Mouse (Mus musculus) CH12.LX (cell line): ENCODE results near the gene Itga6. TPM values are rescaled to one million over a fixed set of nuclear protein-coding genes. Genes with fewer than 3 reads are reported as not detected.

Source experiments
- DNase-seq: peaks from one replicate; pipeline ENCODE4 v3.0.0-alpha.2; 2013; ENCODE audit errors: extremely low read depth
- H3K27ac ChIP-seq: 2 replicates; pipeline ENCODE4 v1.5.1; 2012; ENCODE audit warnings: low read depth, mild to moderate bottlenecking, control low read depth, moderate library complexity; ENCODE audit not compliant: insufficient read depth
- H3K27me3 ChIP-seq: replicated peaks from 2 replicates; pipeline ENCODE3; 2012; ENCODE audit warnings: inconsistent platforms
- H3K36me3 ChIP-seq, 2 experiments: replicated peaks in 1 of 2; 2 replicates each; pipeline versions ENCODE3 to v1.6.1; 2012; ENCODE audit warnings: inconsistent platforms in 1 of 2, low read length in 1 of 2, mild to moderate bottlenecking in 1 of 2, mixed read lengths in 1 of 2, moderate library complexity in 1 of 2; ENCODE audit not compliant: control insufficient read depth in 1 of 2, insufficient read depth in 1 of 2
- H3K4me1 ChIP-seq, 2 experiments: 2 replicates each; pipeline ENCODE4 v1.6.1; 2012; ENCODE audit warnings: inconsistent platforms in 1 of 2, moderate library complexity in 1 of 2; ENCODE audit not compliant: insufficient read depth in 2 of 2, control insufficient read depth in 1 of 2
- H3K4me2 ChIP-seq: 2 replicates; pipeline ENCODE4 v1.6.1; 2012; ENCODE audit warnings: low read depth, mild to moderate bottlenecking, control low read depth; ENCODE audit not compliant: poor library complexity, insufficient read depth, severe bottlenecking
- H3K4me3 ChIP-seq, 3 experiments: fragments of 150-350 bp in 1 of 3; sonication (generic) in 1 of 3; replicated peaks in 1 of 3; 2 replicates each; pipeline versions ENCODE3 to v1.5.1; 2011 to 2012; ENCODE audit warnings: low read depth in 2 of 3, low read length in 2 of 3, mild to moderate bottlenecking in 2 of 3, moderate library complexity in 2 of 3, control low read depth in 1 of 3, improper control_type of control experiment in 1 of 3, inconsistent platforms in 1 of 3, mixed read lengths in 1 of 3; ENCODE audit not compliant: poor library complexity in 1 of 3
- H3K79me2 ChIP-seq: replicated peaks from 2 replicates; pipeline ENCODE4 v1.6.1; 2012; ENCODE audit warnings: mild to moderate bottlenecking, moderate library complexity; ENCODE audit not compliant: control insufficient read depth, poor library complexity, insufficient read depth, severe bottlenecking; ENCODE audit errors: extremely low read depth
- H3K9ac ChIP-seq: 2 replicates; pipeline ENCODE4 v1.6.1; 2012; ENCODE audit warnings: low read depth, mild to moderate bottlenecking, control low read depth, moderate library complexity; ENCODE audit not compliant: insufficient read depth
- H3K9me3 ChIP-seq: replicated peaks from 2 replicates; pipeline ENCODE3; 2012; ENCODE audit warnings: low read length, inconsistent platforms, mixed read lengths
- BHLHE40 ChIP-seq: IDR thresholded peaks from 2 replicates; pipeline ENCODE4 v1.6.1; 2011; ENCODE audit warnings: mild to moderate bottlenecking, low read depth, low read length, improper control_type of control experiment
- CHD2 ChIP-seq: IDR thresholded peaks from 2 replicates; pipeline ENCODE4 v1.6.1; 2011; ENCODE audit warnings: low read length, improper control_type of control experiment
- E2F4 ChIP-seq: IDR thresholded peaks from 2 replicates; pipeline ENCODE4 v1.6.1; 2011; ENCODE audit warnings: low read depth, low read length, improper control_type of control experiment; ENCODE audit not compliant: insufficient replicate concordance
- ELF1 ChIP-seq: IDR thresholded peaks from 2 replicates; pipeline ENCODE4 v1.6.1; 2014; ENCODE audit warnings: low read depth, mild to moderate bottlenecking, inconsistent platforms, low read length, improper control_type of control experiment
- EP300 ChIP-seq: IDR thresholded peaks from 2 replicates; pipeline ENCODE4 v1.6.1; 2011; ENCODE audit warnings: low read length, improper control_type of control experiment
- ETS1 ChIP-seq: conservative IDR thresholded peaks from 2 replicates; pipeline ENCODE4 v1.6.1; 2012; ENCODE audit warnings: low read depth, mild to moderate bottlenecking, inconsistent platforms, low read length, improper control_type of control experiment, moderate library complexity
- HCFC1 ChIP-seq: IDR thresholded peaks from 2 replicates; pipeline ENCODE4 v1.6.1; 2012; ENCODE audit warnings: low read depth, mild to moderate bottlenecking, inconsistent platforms, low read length, improper control_type of control experiment
- MAX ChIP-seq: IDR thresholded peaks from 2 replicates; pipeline ENCODE4 v1.6.1; 2011; ENCODE audit warnings: low read length, improper control_type of control experiment
- MAZ ChIP-seq: IDR thresholded peaks from 2 replicates; pipeline ENCODE4 v1.6.1; 2012; ENCODE audit warnings: low read depth, mild to moderate bottlenecking, inconsistent platforms, low read length, improper control_type of control experiment, moderate library complexity
- MEF2A ChIP-seq: IDR thresholded peaks from 2 replicates; pipeline ENCODE4 v1.6.1; 2014; ENCODE audit warnings: low read depth, mild to moderate bottlenecking, inconsistent platforms, low read length, improper control_type of control experiment, borderline replicate concordance
- MYC ChIP-seq: IDR thresholded peaks from 2 replicates; pipeline ENCODE4 v1.6.1; 2011; ENCODE audit warnings: low read depth, mild to moderate bottlenecking, improper control_type of control experiment, low read length
- NRF1 ChIP-seq: IDR thresholded peaks from 2 replicates; pipeline ENCODE4 v1.6.1; 2014; ENCODE audit warnings: low read depth, mild to moderate bottlenecking, inconsistent platforms, low read length, improper control_type of control experiment, moderate library complexity
- PAX5 ChIP-seq: IDR thresholded peaks from 2 replicates; pipeline ENCODE4 v1.6.1; 2012; ENCODE audit warnings: low read length, inconsistent platforms, mixed read lengths
- POLR2A ChIP-seq: IDR thresholded peaks from 2 replicates; pipeline ENCODE4 v1.6.1; 2011; ENCODE audit warnings: low read depth, mild to moderate bottlenecking, improper control_type of control experiment, low read length
- POLR2AphosphoS2 ChIP-seq: IDR thresholded peaks from 2 replicates; pipeline ENCODE4 v1.6.1; 2011; ENCODE audit warnings: low read depth, low read length, improper control_type of control experiment
- RAD21 ChIP-seq: IDR thresholded peaks from 2 replicates; pipeline ENCODE4 v1.6.1; 2011; ENCODE audit warnings: low read depth, mild to moderate bottlenecking, low read length, improper control_type of control experiment, moderate library complexity
- SIN3A ChIP-seq: IDR thresholded peaks from 2 replicates; pipeline ENCODE4 v1.6.1; 2012; ENCODE audit warnings: low read length, improper control_type of control experiment, inconsistent platforms
- TCF12 ChIP-seq: IDR thresholded peaks from 2 replicates; pipeline ENCODE4 v1.6.1; 2014; ENCODE audit warnings: low read depth, mild to moderate bottlenecking, inconsistent platforms, low read length, improper control_type of control experiment
- UBTF ChIP-seq: IDR thresholded peaks from 2 replicates; pipeline ENCODE4 v1.6.1; 2012; ENCODE audit warnings: low read depth, mild to moderate bottlenecking, inconsistent platforms, low read length, improper control_type of control experiment, moderate library complexity
- USF1 ChIP-seq: IDR thresholded peaks from 2 replicates; pipeline ENCODE4 v1.6.1; 2014; ENCODE audit warnings: low read depth, mild to moderate bottlenecking, inconsistent platforms, low read length, improper control_type of control experiment
- ZNF384 ChIP-seq: IDR thresholded peaks from 2 replicates; pipeline ENCODE4 v1.6.1; 2012; ENCODE audit warnings: low read depth, low read length, improper control_type of control experiment, inconsistent platforms
- dilution Hi-C: fragments of 300-500 bp; cut with MboI; formaldehyde crosslinking; loops from 2 replicates; pipeline ENCODE4 v1.14.3; 2020; ENCODE audit warnings: low sequenced_read_pairs; ENCODE audit not compliant: extremely low pct_unique_long_range_greater_than_20kb, extremely low pct_ligation_motif_present
- in situ Hi-C: fragments of 300-500 bp; cut with MboI; formaldehyde crosslinking; loops from 3 replicates; pipeline ENCODE4 v1.14.3; 2019; ENCODE audit warnings: low sequenced_read_pairs, low pct_ligation_motif_present, low pct_unique_long_range_greater_than_20kb, mixed read lengths
- polyA plus RNA-seq: library from polyadenylated mRNA; unstranded; fragments of >175 nt; gene quantifications from 2 replicates; pipeline ENCODE4 v1.2.1, GENCODE M21; 2012; ENCODE audit warnings: low read depth; ENCODE audit not compliant: insufficient read length
- total RNA-seq, 2 experiments: library from RNA; depleted of rRNA; stranded (reverse); fragments of 300-350 nt in 1 of 2; fragments of >200 nt in 1 of 2; gene quantifications; 2 replicates each; pipeline ENCODE4 v1.2.3; 2012 to 2014

The Itga6 gene
- total and polyA plus RNA-seq, 3 experiments, result 6.1 to 13.9 (median 10.9) TPM

- H3K79me2 ChIP-seq, result no peaks in the 10 kb centered on the region
- no peak overlapping the region for H3K27ac ChIP-seq
- no peak overlapping the region for H3K4me2 ChIP-seq
- peaks cover 0 to 14% of the 10 kb centered on the region in 2 experiments; a peak in 2 of 4 replicates for H3K4me1 ChIP-seq
- in situ Hi-C loops, result no loop called here
- no peak overlapping the region for H3K9ac ChIP-seq
- no peak for TF ChIP-seq ETS1
- no peak for TF ChIP-seq E2F4
- TF ChIP-seq ELF1, result no peak
- no peak for TF ChIP-seq USF1
- TF ChIP-seq ZNF384, result no peak
- TF ChIP-seq POLR2AphosphoS2, result no peak
- no peak for TF ChIP-seq HCFC1
- TF ChIP-seq MEF2A, result no peak
- TF ChIP-seq NRF1, result no peak
- no peak for TF ChIP-seq UBTF
- TF ChIP-seq MAX, result no peak
- no peak for TF ChIP-seq MAZ
- TF ChIP-seq EP300, result no peak
- no peak for TF ChIP-seq BHLHE40
- no peak for TF ChIP-seq MYC
- no peaks in the 10 kb centered on the region for H3K36me3 ChIP-seq
- no peak for DNase-seq
- no peaks in the 10 kb centered on the region for H3K27me3 ChIP-seq
- H3K9me3 ChIP-seq, result no peaks in the 10 kb centered on the region
- dilution Hi-C loops, result no loop called here
- H3K4me3 ChIP-seq, result no peak overlapping the region
Measured at GRCm38 (mm10) chr2:71753161-71753560, 7.7 kb downstream of the Itga6 start.

GRCm38 (mm10) chr2:71755748-71756147 is 10.3 kb downstream of the Itga6 start:
- no peak overlapping the region for H3K27ac ChIP-seq
- dilution Hi-C loops (no loop called here), in situ Hi-C loops (no loop called here)
- peaks cover 0 to 14% of the 10 kb centered on the region in 2 experiments; a peak in 2 of 4 replicates for H3K4me1 ChIP-seq
- no peak overlapping the region for H3K4me2 ChIP-seq
- H3K9ac ChIP-seq, result no peak overlapping the region
- no peaks in the 10 kb centered on the region for H3K36me3 ChIP-seq
- DNase-seq, result no peak
- H3K9me3 ChIP-seq, result no peaks in the 10 kb centered on the region
- H3K4me3 ChIP-seq, result no peak overlapping the region
- TF ChIP-seq SIN3A, result no peak
- TF ChIP-seq RAD21, result no peak
- no peak for TF ChIP-seq ELF1
- no peak for TF ChIP-seq ZNF384
- no peak for TF ChIP-seq TCF12
- TF ChIP-seq CHD2, result no peak
- TF ChIP-seq POLR2A, result no peak
- no peak for TF ChIP-seq PAX5
- no peak for TF ChIP-seq MYC
- no peak for TF ChIP-seq MAZ
- H3K79me2 ChIP-seq, result no peaks in the 10 kb centered on the region
- no peaks in the 10 kb centered on the region for H3K27me3 ChIP-seq
